Mouse (Mus musculus) myocyte (in vitro differentiated cells): ENCODE measurements around the gene Adamts16.

Experiments
- E2F4 ChIP-seq: IDR thresholded peaks from one replicate; pipeline ENCODE4 v1.6.1; 2011; ENCODE audit warnings: mild to moderate bottlenecking, control low read depth, moderate library complexity; ENCODE audit not compliant: insufficient read depth
- MAX ChIP-seq: IDR thresholded peaks from one replicate; pipeline ENCODE4 v1.6.1; 2011; ENCODE audit warnings: low read depth, mild to moderate bottlenecking, control low read depth
- MYOG ChIP-seq, 3 experiments: IDR thresholded peaks; one replicate each; pipeline ENCODE4 v1.6.1; 2011; ENCODE audit warnings: control low read depth in 2 of 3, low read depth in 2 of 3, mild to moderate bottlenecking in 2 of 3; ENCODE audit not compliant: insufficient read length in 2 of 3, control insufficient read depth in 1 of 3, insufficient read depth in 1 of 3
- POLR2A ChIP-seq: IDR thresholded peaks from one replicate; pipeline ENCODE4 v1.6.1; 2011; ENCODE audit warnings: low read depth, mild to moderate bottlenecking, control low read depth, moderate library complexity; ENCODE audit not compliant: insufficient read length
- POLR2AphosphoS2 ChIP-seq: IDR thresholded peaks from one replicate; pipeline ENCODE4 v1.6.1; 2011; ENCODE audit warnings: low read depth, control low read depth; ENCODE audit not compliant: insufficient read length
- SRF ChIP-seq: IDR thresholded peaks from one replicate; pipeline ENCODE4 v1.6.1; 2011; ENCODE audit warnings: low read depth; ENCODE audit not compliant: control insufficient read depth, insufficient read length
- TCF12 ChIP-seq: IDR thresholded peaks from one replicate; pipeline ENCODE4 v1.6.1; 2011; ENCODE audit warnings: mild to moderate bottlenecking, control low read depth; ENCODE audit not compliant: poor library complexity, insufficient read depth, severe bottlenecking
- USF1 ChIP-seq: IDR thresholded peaks from one replicate; pipeline ENCODE4 v1.6.1; 2011; ENCODE audit warnings: low read depth, mild to moderate bottlenecking, control low read depth, moderate library complexity

- TF ChIP-seq MAX = no peak
- no peak for TF ChIP-seq POLR2AphosphoS2
- TF ChIP-seq SRF = no peak
- TF ChIP-seq POLR2A = no peak
- TF ChIP-seq MYOG (IDR thresholded peaks at IDR 0.05; ENCODE audit: control insufficient read depth in 1 of 3, insufficient read depth in 1 of 3, insufficient read length in 2 of 3, low read depth in 2 of 3) = no peak
- no peak for TF ChIP-seq TCF12
- TF ChIP-seq USF1 = no peak
- TF ChIP-seq E2F4 = no peak
These were observed 16.3 kb downstream of the Adamts16 start for GRCm38 (mm10) chr13:70825265-70825664.
